Mouse (Mus musculus) CH12.LX (cell line): ENCODE data around the gene Naa30.

ENCODE experiments used
- CTCF ChIP-seq, 2 experiments: IDR thresholded peaks in 1 of 2; conservative IDR thresholded peaks in 1 of 2; 2 replicates each; pipeline ENCODE4 v1.5.1; 2011 to 2012; ENCODE audit warnings: low read depth in 2 of 2, low read length in 2 of 2, improper control_type of control experiment in 1 of 2, inconsistent platforms in 1 of 2, mild to moderate bottlenecking in 1 of 2, moderate library complexity in 1 of 2
- E2F4 ChIP-seq: IDR thresholded peaks from 2 replicates; pipeline ENCODE4 v1.6.1; 2011; ENCODE audit warnings: low read depth, low read length, improper control_type of control experiment; ENCODE audit not compliant: insufficient replicate concordance
- EP300 ChIP-seq: IDR thresholded peaks from 2 replicates; pipeline ENCODE4 v1.6.1; 2011; ENCODE audit warnings: low read length, improper control_type of control experiment
- GABPA ChIP-seq: IDR thresholded peaks from 2 replicates; pipeline ENCODE4 v1.6.1; 2012; ENCODE audit warnings: low read depth, low read length, improper control_type of control experiment, inconsistent platforms; ENCODE audit not compliant: insufficient replicate concordance
- HCFC1 ChIP-seq: IDR thresholded peaks from 2 replicates; pipeline ENCODE4 v1.6.1; 2012; ENCODE audit warnings: low read depth, mild to moderate bottlenecking, inconsistent platforms, low read length, improper control_type of control experiment
- JUN ChIP-seq: IDR thresholded peaks from 2 replicates; pipeline ENCODE4 v1.6.1; 2011; ENCODE audit warnings: low read depth, mild to moderate bottlenecking, low read length, improper control_type of control experiment, moderate library complexity; ENCODE audit not compliant: insufficient read depth
- MAFK ChIP-seq: IDR thresholded peaks from 2 replicates; pipeline ENCODE4 v1.6.1; 2011; ENCODE audit warnings: low read length, improper control_type of control experiment; ENCODE audit not compliant: insufficient replicate concordance
- MAZ ChIP-seq: IDR thresholded peaks from 2 replicates; pipeline ENCODE4 v1.6.1; 2012; ENCODE audit warnings: low read depth, mild to moderate bottlenecking, inconsistent platforms, low read length, improper control_type of control experiment, moderate library complexity
- MEF2A ChIP-seq: IDR thresholded peaks from 2 replicates; pipeline ENCODE4 v1.6.1; 2014; ENCODE audit warnings: low read depth, mild to moderate bottlenecking, inconsistent platforms, low read length, improper control_type of control experiment, borderline replicate concordance
- NELFE ChIP-seq: IDR thresholded peaks from 2 replicates; pipeline ENCODE4 v1.6.1; 2011; ENCODE audit warnings: low read depth, low read length, improper control_type of control experiment
- POLR2A ChIP-seq: IDR thresholded peaks from 2 replicates; pipeline ENCODE4 v1.6.1; 2011; ENCODE audit warnings: low read depth, mild to moderate bottlenecking, improper control_type of control experiment, low read length
- TBP ChIP-seq: conservative IDR thresholded peaks from 2 replicates; pipeline ENCODE4 v1.6.1; 2011; ENCODE audit warnings: low read depth, low read length, improper control_type of control experiment
- ZMIZ1 ChIP-seq: IDR thresholded peaks from 2 replicates; pipeline ENCODE4 v1.6.1; 2012; ENCODE audit warnings: low read depth, mild to moderate bottlenecking, inconsistent platforms, low read length, improper control_type of control experiment

- TF ChIP-seq E2F4 (no peak), POLR2A (no peak), HCFC1 (no peak), CTCF (conservative IDR thresholded peaks at IDR 0.05 in 1 of 2, IDR thresholded peaks at IDR 0.05 in 1 of 2; ENCODE audit: low read depth in 2 of 2, low read length in 2 of 2) (no peak), MAFK (no peak), ZMIZ1 (no peak), TBP (no peak), EP300 (no peak), NELFE (no peak), JUN (no peak), MEF2A (no peak), MAZ (no peak), GABPA (no peak)
These were observed 59.8 kb downstream of the Naa30 start for GRCm38 (mm10) chr14:49231845-49232244.
